27 mouse cellular contexts compared by ENCODE assay signal in the genomic region with DNA sequence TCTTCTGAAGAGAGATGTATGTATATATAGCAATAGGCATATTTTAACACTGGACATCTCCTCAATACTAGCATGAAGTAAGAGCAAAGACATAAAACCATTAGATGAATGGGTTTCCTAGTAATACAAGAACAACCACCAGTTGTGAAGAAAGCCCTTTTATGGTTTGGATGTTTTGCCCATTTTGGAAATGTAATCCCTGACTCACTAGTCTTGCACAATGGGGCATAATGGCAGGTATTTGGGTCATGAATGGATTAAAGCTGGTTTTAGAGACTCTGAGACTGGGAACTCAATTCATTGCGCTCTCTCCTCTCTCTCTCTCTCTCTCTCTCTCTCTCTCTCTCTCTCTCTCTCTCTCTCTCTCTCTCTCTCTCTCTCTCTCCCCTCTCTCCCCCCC.
"Had no signal": no experiment of that assay in that cellular context is flagged by ENCODE, and none has a peak within 500 bp of the region (broad histone marks: within the 10 kb centered on the region; RNA-seq: fewer than 3 reads in every experiment).

No protein-coding gene starts in this region.

- H3K9me3 ChIP-seq: embryonic facial prominence, embryonic 10.5 days; embryonic facial prominence, embryonic 12.5 days; embryonic facial prominence, embryonic 13.5 days; embryonic facial prominence, embryonic 15.5 days; forebrain, embryonic 10.5 days; forebrain, embryonic 12.5 days; forebrain, embryonic 13.5 days; forebrain, embryonic 15.5 days; heart, embryonic 10.5 days had no signal

- H3K27me3 ChIP-seq: embryonic facial prominence, embryonic 12.5 days; embryonic facial prominence, embryonic 13.5 days; embryonic facial prominence, embryonic 15.5 days; forebrain, embryonic 12.5 days; forebrain, embryonic 13.5 days; forebrain, embryonic 15.5 days had no signal

- H3K4me3 ChIP-seq: embryonic facial prominence, embryonic 10.5 days; embryonic facial prominence, embryonic 12.5 days; embryonic facial prominence, embryonic 13.5 days; embryonic facial prominence, embryonic 15.5 days; erythroblast, embryonic 14.5 days; forebrain, embryonic 10.5 days; forebrain, embryonic 12.5 days; forebrain, embryonic 13.5 days; forebrain, embryonic 15.5 days; gastrocnemius, adult 2 months; heart, adult 2 months; heart, embryonic 10.5 days had no signal

- H3K4me2 ChIP-seq: embryonic facial prominence, embryonic 12.5 days; embryonic facial prominence, embryonic 13.5 days; embryonic facial prominence, embryonic 15.5 days; forebrain, embryonic 12.5 days; forebrain, embryonic 13.5 days; forebrain, embryonic 15.5 days had no signal

- ATAC-seq: forebrain, embryonic 13.5 days; forebrain, embryonic 14.5 days; forebrain, embryonic 15.5 days; forebrain, embryonic 16.5 days had no signal

- H3K9ac ChIP-seq: embryonic facial prominence, embryonic 12.5 days; embryonic facial prominence, embryonic 13.5 days; embryonic facial prominence, embryonic 15.5 days; forebrain, embryonic 12.5 days; forebrain, embryonic 13.5 days; forebrain, embryonic 15.5 days had no signal

- H3K4me1 ChIP-seq: embryonic facial prominence, embryonic 10.5 days; embryonic facial prominence, embryonic 12.5 days; embryonic facial prominence, embryonic 13.5 days; embryonic facial prominence, embryonic 15.5 days; forebrain, embryonic 10.5 days; forebrain, embryonic 12.5 days; forebrain, embryonic 13.5 days; forebrain, embryonic 15.5 days; heart, embryonic 10.5 days had no signal

- H3K36me3 ChIP-seq: embryonic facial prominence, embryonic 10.5 days; embryonic facial prominence, embryonic 12.5 days; embryonic facial prominence, embryonic 13.5 days; embryonic facial prominence, embryonic 15.5 days; forebrain, embryonic 10.5 days; forebrain, embryonic 12.5 days; forebrain, embryonic 15.5 days; heart, embryonic 10.5 days had no signal

- H3K27ac ChIP-seq: embryonic facial prominence, embryonic 10.5 days; embryonic facial prominence, embryonic 12.5 days; embryonic facial prominence, embryonic 13.5 days; embryonic facial prominence, embryonic 15.5 days; forebrain, embryonic 10.5 days; forebrain, embryonic 12.5 days; forebrain, embryonic 13.5 days; forebrain, embryonic 15.5 days; gastrocnemius, adult 2 months; heart, adult 2 months; heart, embryonic 10.5 days had no signal

- DNase-seq: cerebellum, adult 8-10 months; cerebellum, adult 9-10 months; cerebellum, adult 9-11 months; cerebellum, postnatal 10 days; cerebellum, postnatal 14 days; cerebellum, postnatal 25 days; cerebellum, postnatal 36 days; embryo, embryonic 11 days; gastrocnemius, adult 2 months; gastrocnemius, postnatal 10 days; gastrocnemius, postnatal 14 days; gastrocnemius, postnatal 25 days; gastrocnemius, postnatal 36 days; heart, adult 18-20 months; heart, adult 2 months had no signal
